Mouse (Mus musculus) urinary bladder, adult 18-20 months (tissue): Measurements from ENCODE around the gene Slit3.
A peak's percentile ranks its signal among the peaks of the same experiment; 100 is the strongest.

Experiments
- DNase-seq, 2 experiments: peaks; one replicate each; pipeline ENCODE4 v3.0.0; 2022; ENCODE audit warnings: low spot score in 2 of 2, mixed read lengths in 2 of 2

Slit3 gene

GRCm38 (mm10) chr11:35345696-35346480 is 224.9 kb downstream of the Slit3 start:
- DNase-seq, result no peak

- no peak for DNase-seq
Observed at GRCm38 (mm10) chr11:35348099-35348498, 227.1 kb downstream of the Slit3 start.

- no peak for DNase-seq
Observed at GRCm38 (mm10) chr11:35350968-35351367, 229.9 kb downstream of the Slit3 start.

- no peak for DNase-seq
Observed at GRCm38 (mm10) chr11:35351376-35351775, 230.4 kb downstream of the Slit3 start.

GRCm38 (mm10) chr11:35355811-35356210 is 234.8 kb downstream of the Slit3 start:
- no peak for DNase-seq

- DNase-seq, result no peak
Observed at GRCm38 (mm10) chr11:35361071-35361470, 240.0 kb downstream of the Slit3 start.

- no peak for DNase-seq
Observed at GRCm38 (mm10) chr11:35362975-35363374, 242.0 kb downstream of the Slit3 start.

- DNase-seq, result no peak
Observed at GRCm38 (mm10) chr11:35364469-35364868, 243.4 kb downstream of the Slit3 start.

- no peak for DNase-seq
Observed at GRCm38 (mm10) chr11:35365510-35365931, 244.5 kb downstream of the Slit3 start.

GRCm38 (mm10) chr11:35366611-35367010 is 245.6 kb downstream of the Slit3 start:
- no peak for DNase-seq

- DNase-seq, result no peak
Observed at GRCm38 (mm10) chr11:35367248-35367647, 246.2 kb downstream of the Slit3 start.

GRCm38 (mm10) chr11:35369964-35370363 is 248.9 kb downstream of the Slit3 start:
- DNase-seq, result no peak

- peak in 1 of 2 experiments; percentile 18 for DNase-seq
Observed at GRCm38 (mm10) chr11:35370705-35371104, 249.7 kb downstream of the Slit3 start.

- DNase-seq, result no peak
Observed at GRCm38 (mm10) chr11:35372410-35372809, 251.4 kb downstream of the Slit3 start.

- DNase-seq, result no peak
Observed at GRCm38 (mm10) chr11:35375072-35375471, 254.0 kb downstream of the Slit3 start.

- DNase-seq, result no peak
Observed at GRCm38 (mm10) chr11:35378802-35379201, 257.8 kb downstream of the Slit3 start.

GRCm38 (mm10) chr11:35379407-35379806 is 258.4 kb downstream of the Slit3 start:
- DNase-seq, result no peak

GRCm38 (mm10) chr11:35380766-35381165 is 259.7 kb downstream of the Slit3 start:
- no peak for DNase-seq

- no peak for DNase-seq
Observed at GRCm38 (mm10) chr11:35385444-35385843, 264.4 kb downstream of the Slit3 start.

GRCm38 (mm10) chr11:35387826-35388225 is 266.8 kb downstream of the Slit3 start:
- no peak for DNase-seq

GRCm38 (mm10) chr11:35388471-35388870 is 267.4 kb downstream of the Slit3 start:
- DNase-seq, result no peak

GRCm38 (mm10) chr11:35389341-35389740 is 268.3 kb downstream of the Slit3 start:
- DNase-seq, result no peak

GRCm38 (mm10) chr11:35389780-35390435 is 268.9 kb downstream of the Slit3 start:
- DNase-seq, result no peak
